Mouse (Mus musculus): ENCODE results near the gene Mxd1. TPM values are rescaled to one million over a fixed set of nuclear protein-coding genes. Genes with fewer than 3 reads are reported as not detected.

Mxd1 gene
- polyA plus RNA-seq (2012; rRNA removed) (17.8 and 18.7 TPM in 2 replicates), polyA plus RNA-seq (2014; fragmentation: Nextera tagmentation; extraction: Ambion mirVana) (30.3 and 32.5 TPM in 2 replicates)

- H3K4me1 ChIP-seq (replicated peaks; ENCODE audit: control insufficient read depth in 2 of 2, insufficient read depth in 2 of 2, low read length in 1 of 2) = peaks cover 28 to 35% of the 10 kb centered on the region in 2 experiments
- WGBS (ENCODE audit: insufficient replicate concordance) = under 1% methylated on average over 71 of the region's 76 CpGs
- ATAC-seq (ENCODE audit: insufficient read depth) = peak; percentile 10
These were observed at the start of gene Mxd1 for GRCm38 (mm10) chr6:86668580-86669239. Gene Mxd1, minus strand, starts transcription at chr6:86669161.

GRCm38 (mm10) chr6:86708072-86708774 lies 39.3 kb upstream of the Mxd1 start:
- H3K4me2 ChIP-seq (ENCODE audit: low read depth) = no peak overlapping the region
- no peak overlapping the region for H3K9ac ChIP-seq (replicated peaks)
- no peak for TF ChIP-seq CTCF (IDR thresholded peaks at IDR 0.05; ENCODE audit: low read depth)
- TF ChIP-seq EP300 (IDR thresholded peaks at IDR 0.05; ENCODE audit: low read depth) = no peak
- H3K9me3 ChIP-seq (ENCODE audit: control insufficient read depth, low read length) = no peaks in the 10 kb centered on the region
- no peak for ATAC-seq (ENCODE audit: insufficient read depth)
- H3K4me3 ChIP-seq (ENCODE audit: insufficient read depth in 1 of 2, low read depth in 2 of 2, low read length in 2 of 2) = no peak overlapping the region
- H3K27me3 ChIP-seq (ENCODE audit: control insufficient read depth, insufficient read depth, low read length) = no peaks in the 10 kb centered on the region
- no peak overlapping the region for H3K27ac ChIP-seq
- no peaks in the 10 kb centered on the region for H3K36me3 ChIP-seq (replicated peaks; ENCODE audit: control insufficient read depth, insufficient read depth, low read depth)
- no peak for DNase-seq (ENCODE audit: low read depth in 3 of 3, low spot score in 3 of 3)
- H3K4me1 ChIP-seq (replicated peaks; ENCODE audit: control insufficient read depth in 2 of 2, insufficient read depth in 2 of 2, low read length in 1 of 2) = no peaks in the 10 kb centered on the region
- 79% methylated on average over 4 of the region's 4 CpGs for WGBS (ENCODE audit: insufficient replicate concordance)

More at GRCm38 (mm10) chr6:86668580-86669239, at the start of gene Mxd1:
- Histone ChIP-seq H3K36me3 (replicated peaks; ENCODE audit: control insufficient read depth, insufficient read depth, low read depth) (peaks cover 38% of the 10 kb centered on the region), H3K27ac (peak within 1 kb of the TSS; percentile 84), H3K4me2 (ENCODE audit: low read depth) (peak within 1 kb of the TSS; percentile 84), H3K9me3 (ENCODE audit: control insufficient read depth, low read length) (no peaks in the 10 kb centered on the region), H3K9ac (replicated peaks) (peak within 1 kb of the TSS; percentile 96), H3K27me3 (ENCODE audit: control insufficient read depth, insufficient read depth, low read length) (no peaks in the 10 kb centered on the region), H3K4me3 (ENCODE audit: insufficient read depth in 1 of 2, low read depth in 2 of 2, low read length in 2 of 2) (peak within 1 kb of the TSS; percentile 92 to 98)
- TF ChIP-seq EP300 (IDR thresholded peaks at IDR 0.05; ENCODE audit: low read depth) = no peak
- TF ChIP-seq CTCF (IDR thresholded peaks at IDR 0.05; ENCODE audit: low read depth) = no peak
- no peak for DNase-seq (ENCODE audit: low read depth in 3 of 3, low spot score in 3 of 3)

GRCm38 (mm10) chr6:86702577-86702976 lies 33.6 kb upstream of the Mxd1 start:
- DNase-seq (ENCODE audit: low read depth in 3 of 3, low spot score in 3 of 3) (peak in 1 of 3 experiments; percentile 17), ATAC-seq (ENCODE audit: insufficient read depth) (0 out of 2 replicates have a peak, but pooled peaks have one; percentile 33)
- no peak overlapping the region for H3K4me3 ChIP-seq (ENCODE audit: insufficient read depth in 1 of 2, low read depth in 2 of 2, low read length in 2 of 2)
- H3K27ac ChIP-seq = no peak overlapping the region
- no peaks in the 10 kb centered on the region for H3K9me3 ChIP-seq (ENCODE audit: control insufficient read depth, low read length)
- H3K27me3 ChIP-seq (ENCODE audit: control insufficient read depth, insufficient read depth, low read length) = no peaks in the 10 kb centered on the region
- no peak overlapping the region for H3K4me2 ChIP-seq (ENCODE audit: low read depth)
- TF ChIP-seq EP300 (IDR thresholded peaks at IDR 0.05; ENCODE audit: low read depth) = no peak
- no peak for TF ChIP-seq CTCF (IDR thresholded peaks at IDR 0.05; ENCODE audit: low read depth)
- no peaks in the 10 kb centered on the region for H3K4me1 ChIP-seq (replicated peaks; ENCODE audit: control insufficient read depth in 2 of 2, insufficient read depth in 2 of 2, low read length in 1 of 2)
- H3K9ac ChIP-seq (replicated peaks) = no peak overlapping the region
- H3K36me3 ChIP-seq (replicated peaks; ENCODE audit: control insufficient read depth, insufficient read depth, low read depth) = no peaks in the 10 kb centered on the region
- WGBS (ENCODE audit: insufficient replicate concordance) = 74% methylated on average over 9 of the region's 9 CpGs

- Histone ChIP-seq H3K4me1 (replicated peaks; ENCODE audit: control insufficient read depth in 2 of 2, insufficient read depth in 2 of 2, low read length in 1 of 2) (no peaks in the 10 kb centered on the region), H3K36me3 (replicated peaks; ENCODE audit: control insufficient read depth, insufficient read depth, low read depth) (no peaks in the 10 kb centered on the region), H3K27ac (no peak overlapping the region), H3K27me3 (ENCODE audit: control insufficient read depth, insufficient read depth, low read length) (no peaks in the 10 kb centered on the region), H3K4me3 (ENCODE audit: insufficient read depth in 1 of 2, low read depth in 2 of 2, low read length in 2 of 2) (no peak overlapping the region), H3K4me2 (ENCODE audit: low read depth) (no peak overlapping the region), H3K9me3 (ENCODE audit: control insufficient read depth, low read length) (no peaks in the 10 kb centered on the region), H3K9ac (replicated peaks) (no peak overlapping the region)
- TF ChIP-seq CTCF (IDR thresholded peaks at IDR 0.05; ENCODE audit: low read depth) (no peak), EP300 (IDR thresholded peaks at IDR 0.05; ENCODE audit: low read depth) (no peak)
- DNase-seq (ENCODE audit: low read depth in 3 of 3, low spot score in 3 of 3) (no peak), ATAC-seq (ENCODE audit: insufficient read depth) (no peak)
- WGBS (ENCODE audit: insufficient replicate concordance) = 62% methylated on average over 6 of the region's 6 CpGs
These were observed 28.9 kb upstream of the Mxd1 start for GRCm38 (mm10) chr6:86697903-86698302.

GRCm38 (mm10) chr6:86696213-86696612 lies 27.3 kb upstream of the Mxd1 start:
- 77% methylated on average over 10 of the region's 10 CpGs for WGBS (ENCODE audit: insufficient replicate concordance)
- ATAC-seq (ENCODE audit: insufficient read depth) = no peak
- no peak overlapping the region for H3K4me3 ChIP-seq (ENCODE audit: insufficient read depth in 1 of 2, low read depth in 2 of 2, low read length in 2 of 2)

More at GRCm38 (mm10) chr6:86696213-86696612, 27.3 kb upstream of the Mxd1 start:
- Histone ChIP-seq H3K27ac (no peak overlapping the region), H3K27me3 (ENCODE audit: control insufficient read depth, insufficient read depth, low read length) (no peaks in the 10 kb centered on the region), H3K36me3 (replicated peaks; ENCODE audit: control insufficient read depth, insufficient read depth, low read depth) (no peaks in the 10 kb centered on the region), H3K4me1 (replicated peaks; ENCODE audit: control insufficient read depth in 2 of 2, insufficient read depth in 2 of 2, low read length in 1 of 2) (no peaks in the 10 kb centered on the region), H3K9me3 (ENCODE audit: control insufficient read depth, low read length) (no peaks in the 10 kb centered on the region), H3K4me2 (ENCODE audit: low read depth) (no peak overlapping the region), H3K9ac (replicated peaks) (no peak overlapping the region)
- no peak for DNase-seq (ENCODE audit: low read depth in 3 of 3, low spot score in 3 of 3)
- TF ChIP-seq EP300 (IDR thresholded peaks at IDR 0.05; ENCODE audit: low read depth) (no peak), CTCF (IDR thresholded peaks at IDR 0.05; ENCODE audit: low read depth) (no peak)
